Mouse (Mus musculus) embryonic fibroblast, embryonic 13.5 days (primary cell): ENCODE data around the gene Cc2d2a. TPM values are rescaled to one million over a fixed set of nuclear protein-coding genes. Genes with fewer than 3 reads are reported as not detected.

ENCODE experiments used
- H3K27ac ChIP-seq: 2 replicates; pipeline ENCODE4 v1.5.1; 2012; ENCODE audit warnings: low read length, control low read depth, inconsistent platforms; ENCODE audit not compliant: insufficient read depth
- H3K4me1 ChIP-seq: 2 replicates; pipeline ENCODE4 v1.6.1; 2011; ENCODE audit warnings: low read length; ENCODE audit not compliant: control insufficient read depth, insufficient read depth
- H3K4me3 ChIP-seq: 2 replicates; pipeline ENCODE4 v1.5.1; 2011; ENCODE audit warnings: mild to moderate bottlenecking, control low read depth, low read length; ENCODE audit not compliant: insufficient read depth
- CTCF ChIP-seq: IDR thresholded peaks from 2 replicates; pipeline ENCODE4 v1.5.1; 2011; ENCODE audit warnings: mild to moderate bottlenecking, control low read depth, low read length, moderate library complexity, borderline replicate concordance; ENCODE audit not compliant: insufficient read depth
- POLR2A ChIP-seq: IDR thresholded peaks from 2 replicates; pipeline ENCODE4 v1.6.1; 2011; ENCODE audit warnings: low read depth, mild to moderate bottlenecking, control low read depth, low read length, moderate library complexity
- polyA plus RNA-seq: library from polyadenylated mRNA; stranded (reverse); fragments of >200 nt; gene quantifications from 2 replicates; pipeline ENCODE4 v1.2.4, GENCODE M21; 2011; ENCODE audit warnings: low read depth; ENCODE audit not compliant: missing spikeins, insufficient read length

Gene Cc2d2a
- 13.3 and 16.2 TPM in 2 replicates for polyA plus RNA-seq

DNA sequence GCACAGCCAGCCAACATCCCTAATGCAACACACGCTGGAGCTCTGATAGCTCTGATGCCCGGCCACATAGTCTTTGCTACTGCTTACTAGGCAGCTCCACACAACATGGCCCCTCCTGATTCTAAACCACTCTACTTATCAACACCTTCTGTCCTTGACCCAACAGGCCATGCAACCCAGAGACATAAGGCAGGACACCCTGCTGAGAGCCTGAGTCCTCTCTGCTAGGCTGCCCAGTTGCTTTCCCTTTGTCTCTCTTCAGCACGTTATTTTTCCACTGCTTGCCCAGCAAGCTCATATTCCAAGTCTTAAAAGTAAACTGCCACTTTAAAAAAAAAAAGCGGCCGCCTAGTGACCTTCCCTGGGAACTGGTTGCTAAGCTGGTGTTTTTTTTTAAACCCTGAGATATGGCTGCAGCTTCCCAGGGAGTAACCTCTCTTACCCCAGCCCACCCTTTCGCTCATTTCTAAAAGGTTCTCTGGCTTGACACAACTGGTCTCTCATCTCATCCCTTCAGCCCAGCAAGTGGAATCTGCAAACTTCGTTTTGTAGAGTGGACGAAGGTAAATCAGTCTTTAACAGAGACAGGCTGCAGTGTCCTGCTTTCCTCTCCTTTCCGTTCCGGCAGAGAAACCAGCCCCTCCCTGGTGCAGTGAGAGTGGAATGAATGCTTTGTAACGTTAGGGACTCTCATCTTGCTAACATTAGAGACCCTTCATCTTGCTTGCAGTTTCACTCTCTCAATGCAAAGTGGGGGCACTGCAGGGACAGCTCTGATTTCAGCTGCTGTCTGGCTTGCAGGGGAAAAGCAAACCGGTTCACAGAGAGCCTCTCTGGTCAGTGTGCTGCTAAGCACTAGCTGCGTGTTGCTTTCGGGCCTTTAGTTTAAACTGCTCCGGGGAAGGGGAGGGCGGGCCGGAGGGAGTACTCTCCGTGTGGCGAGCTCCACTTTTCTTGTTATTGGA lies at the start of gene Cc2d2a:
Gene Cc2d2a (plus strand): TSS at position 350 of the 965 bp plus-strand sequence.
- Histone ChIP-seq H3K4me1 (peaks cover 5% of the 10 kb centered on the region; the same call in 1 of the 2 replicates), H3K27ac (peak within 1 kb of the TSS; percentile 73), H3K4me3 (peak within 1 kb of the TSS; percentile 62)
- TF ChIP-seq POLR2A (peak; percentile 84), CTCF (no peak)

DNA sequence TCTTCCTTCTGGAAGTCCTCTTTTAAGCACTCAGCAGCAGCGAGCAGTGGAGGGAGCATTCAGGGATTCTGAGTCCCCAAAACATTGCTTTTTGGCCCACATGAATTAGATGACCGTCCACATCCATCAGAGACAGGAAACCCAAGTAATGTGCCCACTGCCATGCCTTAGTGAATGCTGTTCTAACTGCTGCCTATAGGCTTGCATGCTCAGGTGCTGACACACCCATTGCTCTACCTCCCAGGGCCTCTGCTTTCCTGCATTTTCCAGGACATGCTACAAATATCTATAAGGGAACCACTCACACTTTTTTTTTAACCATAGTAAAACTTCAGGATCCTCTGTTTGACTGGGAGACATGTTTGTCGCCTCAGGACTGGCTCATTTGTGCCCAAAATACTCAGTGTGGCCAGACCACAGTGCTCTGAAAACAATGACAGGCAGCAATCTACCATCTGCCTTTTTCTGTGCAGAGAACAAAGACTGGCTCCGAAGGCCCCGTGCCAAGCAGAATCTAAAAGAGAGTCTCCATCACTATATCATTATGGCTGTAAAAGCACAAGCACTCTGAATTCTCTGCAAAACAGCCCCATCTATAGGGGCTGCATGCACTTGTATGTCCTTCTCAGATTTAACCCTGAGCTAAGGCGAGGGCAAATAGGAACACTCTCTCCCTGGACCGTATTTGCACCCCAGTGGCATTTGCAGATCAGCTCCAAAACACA lies 40.4 kb upstream of the Cc2d2a start:
- H3K4me1 ChIP-seq = no peaks in the 10 kb centered on the region
- no peak overlapping the region for H3K4me3 ChIP-seq
- TF ChIP-seq CTCF (no peak), POLR2A (no peak)

DNA sequence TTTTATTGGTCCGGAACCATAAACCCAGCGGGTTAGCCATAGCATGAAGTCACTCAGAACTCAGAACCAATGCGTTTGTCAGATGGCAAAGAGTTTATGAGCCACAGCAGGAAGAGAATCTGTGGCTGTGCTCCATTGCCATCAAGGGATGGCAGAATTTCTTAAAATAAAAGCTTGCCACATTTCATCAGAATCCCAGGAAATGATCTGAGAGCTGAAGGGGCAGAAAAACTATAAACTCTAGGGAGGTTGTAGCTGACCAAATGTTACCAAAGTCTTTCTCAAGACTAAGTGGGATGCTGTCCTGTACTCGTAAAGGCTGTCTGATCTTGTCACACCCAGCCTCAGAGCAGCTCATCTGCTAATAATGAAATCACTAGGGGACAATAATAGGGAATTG lies 36.7 kb upstream of the Cc2d2a start:
- no peak for TF ChIP-seq CTCF
- TF ChIP-seq POLR2A = no peak
- H3K27ac ChIP-seq = no peak overlapping the region
- no peaks in the 10 kb centered on the region for H3K4me1 ChIP-seq
- no peak overlapping the region for H3K4me3 ChIP-seq

More for the DNA sequence above, 40.4 kb upstream of the Cc2d2a start:
- no peak overlapping the region for H3K27ac ChIP-seq

DNA sequence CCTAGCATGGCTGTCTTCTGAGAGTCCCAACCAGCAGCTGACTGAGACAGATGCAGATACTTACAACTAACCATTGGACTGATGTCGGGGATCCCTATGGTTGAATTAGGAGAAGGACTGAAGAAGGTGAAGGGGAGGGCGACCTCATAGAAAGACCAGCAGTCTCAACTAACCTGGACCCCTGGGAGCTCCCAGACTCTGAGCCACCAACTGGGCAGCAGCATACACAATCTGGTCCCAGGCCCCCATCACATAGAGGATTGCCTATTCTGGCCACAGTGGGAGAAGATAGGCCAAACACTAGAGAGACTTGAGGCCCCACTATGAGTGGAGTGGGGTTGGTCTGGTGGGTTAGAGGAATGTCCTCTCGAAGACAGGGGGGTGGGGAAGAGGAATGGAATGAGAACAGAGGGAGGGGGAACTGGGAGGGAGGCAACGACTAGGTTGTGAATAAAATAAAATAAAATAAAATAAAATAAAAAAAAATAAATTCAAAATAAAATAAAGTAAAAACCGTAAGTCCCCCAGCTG lies 28.0 kb upstream of the Cc2d2a start:
- Histone ChIP-seq H3K4me3 (no peak overlapping the region), H3K4me1 (no peaks in the 10 kb centered on the region), H3K27ac (no peak overlapping the region)
- TF ChIP-seq POLR2A (no peak), CTCF (no peak)

DNA sequence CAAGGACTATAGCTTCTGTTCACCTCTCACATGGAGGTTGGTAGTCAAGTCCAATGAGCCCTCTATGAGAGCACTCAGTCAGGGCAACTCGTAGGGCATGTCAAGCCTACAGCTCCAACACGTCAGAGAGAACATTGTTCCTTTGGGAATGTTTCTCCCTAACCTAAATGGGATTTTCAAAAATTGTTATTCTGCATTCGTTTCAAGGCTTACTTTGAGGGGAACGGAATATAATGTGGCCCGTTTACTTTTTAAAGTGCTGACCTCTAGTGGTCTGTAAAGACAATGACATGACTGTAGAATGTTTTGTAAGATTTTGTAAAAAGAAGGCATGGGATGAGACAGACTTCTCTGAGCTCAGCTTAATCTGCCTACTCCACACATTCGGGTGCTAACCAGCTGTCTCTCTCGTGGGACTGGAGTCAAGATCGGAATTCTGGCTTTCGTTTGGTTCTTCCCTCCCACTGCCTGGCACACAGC lies 27.5 kb upstream of the Cc2d2a start:
- no peak for TF ChIP-seq POLR2A
- no peak for TF ChIP-seq CTCF
- no peaks in the 10 kb centered on the region for H3K4me1 ChIP-seq
- no peak overlapping the region for H3K27ac ChIP-seq
- H3K4me3 ChIP-seq = no peak overlapping the region

DNA sequence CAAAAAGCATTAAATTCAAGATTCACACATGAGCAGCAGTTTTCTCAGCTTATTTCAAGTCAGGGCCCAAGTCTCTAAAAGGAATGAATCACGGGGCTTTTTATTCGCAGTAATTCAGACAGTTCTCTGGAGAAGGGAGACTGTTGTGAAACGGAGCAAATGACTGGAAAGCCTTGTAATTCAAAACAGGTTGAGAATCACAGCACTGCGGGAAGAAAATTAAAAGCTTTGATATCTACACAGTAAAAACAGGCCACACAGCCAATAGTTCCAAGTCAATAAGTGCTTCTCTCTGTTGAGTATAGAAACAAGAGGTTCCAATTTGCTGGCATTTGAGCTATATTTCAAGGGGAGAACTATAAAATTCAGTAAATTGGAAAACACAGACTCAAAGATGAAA lies 17.1 kb upstream of the Cc2d2a start:
- no peak overlapping the region; the same call in 1 of the 2 replicates for H3K27ac ChIP-seq
- H3K4me1 ChIP-seq = no peaks in the 10 kb centered on the region
- no peak overlapping the region for H3K4me3 ChIP-seq
- TF ChIP-seq POLR2A = no peak
- TF ChIP-seq CTCF = no peak

DNA sequence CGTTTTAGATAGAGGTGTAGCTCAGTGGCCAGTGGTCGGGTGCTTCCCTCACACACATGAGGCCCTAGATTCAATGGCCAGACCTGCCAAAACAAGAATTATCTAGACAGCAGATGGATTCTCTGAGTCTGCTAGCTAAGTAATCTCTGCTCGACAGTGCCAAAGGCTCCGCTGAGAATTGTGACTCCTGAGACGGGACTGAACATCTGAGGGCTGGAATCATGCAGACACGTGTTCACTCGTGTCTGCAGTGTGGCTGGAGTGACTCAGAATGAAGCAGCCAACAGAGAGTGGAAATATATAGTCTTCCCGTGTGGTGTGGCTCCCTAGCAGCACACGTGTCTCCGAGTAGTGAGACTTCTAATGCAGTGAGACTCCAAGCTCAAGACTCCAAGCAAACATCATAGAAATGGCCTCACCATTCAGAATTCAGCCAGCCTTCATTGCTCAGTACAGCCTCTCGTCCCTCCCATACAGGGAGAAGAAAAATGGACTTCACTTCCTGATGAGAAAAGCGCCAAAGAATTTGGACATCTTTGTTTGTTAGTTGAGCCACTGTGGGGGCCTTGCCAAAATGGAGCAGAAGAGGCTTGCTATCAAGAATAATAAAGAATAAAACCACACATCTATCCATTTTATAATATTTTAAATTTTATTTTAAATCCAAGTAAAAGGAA lies 14.9 kb upstream of the Cc2d2a start:
- TF ChIP-seq POLR2A = no peak
- no peak for TF ChIP-seq CTCF
- H3K4me1 ChIP-seq = no peaks in the 10 kb centered on the region
- H3K27ac ChIP-seq = no peak overlapping the region
- H3K4me3 ChIP-seq = no peak overlapping the region

DNA sequence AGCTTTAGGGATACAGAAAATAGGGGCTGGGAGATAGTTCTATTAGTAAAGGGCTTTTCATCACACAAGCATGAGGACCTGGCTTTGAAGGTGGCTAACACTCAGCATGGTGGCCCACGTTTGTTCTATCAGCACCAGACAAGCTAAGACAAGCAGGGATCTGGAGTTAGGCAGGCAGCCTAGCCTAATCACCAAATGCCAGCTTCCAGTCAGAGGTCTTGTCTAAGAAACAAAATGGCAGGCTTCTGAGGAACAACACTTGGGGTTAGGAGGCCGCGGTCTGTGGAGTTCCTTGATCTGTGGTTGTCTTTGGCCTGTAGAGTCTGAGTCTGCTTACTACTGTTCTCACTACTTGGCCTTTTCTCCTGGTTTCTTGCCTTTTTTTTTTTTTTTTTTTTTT lies 648 bp upstream of the Cc2d2a start:
- no peak overlapping the region for H3K4me3 ChIP-seq
- TF ChIP-seq POLR2A = no peak
- no peak for TF ChIP-seq CTCF
- peak overlapping the region; percentile 58; the same call in 1 of the 2 replicates for H3K27ac ChIP-seq
- peaks cover 5% of the 10 kb centered on the region; the same call in 1 of the 2 replicates for H3K4me1 ChIP-seq

DNA sequence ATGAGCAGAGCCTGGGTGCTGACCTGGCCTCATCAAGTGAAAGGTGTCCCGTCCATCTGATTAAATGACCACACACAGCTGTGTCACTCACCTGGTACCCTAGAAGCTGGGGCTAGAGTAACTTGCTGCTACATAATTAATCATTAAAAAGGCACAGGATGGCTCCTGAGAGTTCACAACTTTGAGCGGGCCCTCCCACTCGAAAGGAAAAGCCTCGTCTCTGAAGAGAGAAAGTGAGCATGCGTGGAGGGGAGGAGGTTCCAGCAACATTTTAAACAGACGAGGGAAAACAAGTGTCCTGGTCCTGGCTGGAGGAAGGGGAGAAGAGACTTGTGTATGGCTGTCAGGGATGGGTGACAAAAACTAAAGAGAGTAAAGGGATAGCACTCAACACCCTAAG lies 1.4 kb downstream of the Cc2d2a start:
- Histone ChIP-seq H3K4me3 (0 out of 2 replicates have a peak overlapping the region, but pooled peaks have one; percentile 8), H3K27ac (no peak overlapping the region)

More for the DNA sequence above, 1.4 kb downstream of the Cc2d2a start:
- no peak for TF ChIP-seq POLR2A
- TF ChIP-seq CTCF = no peak
- peaks cover 5% of the 10 kb centered on the region; the same call in 1 of the 2 replicates for H3K4me1 ChIP-seq
